15 mouse cellular contexts compared by ENCODE assay signal in genomic region chr4:105219316-105219715, GRCm38 (mm10).
DNase-seq lines count a peak whose midpoint lies in the region; ATAC-seq and TF ChIP-seq lines count a peak whose summit lies in the region.
"Had no signal": no experiment of that assay in that cellular context is flagged by ENCODE, and none has a peak within 500 bp of the region (broad histone marks: within the 10 kb centered on the region; RNA-seq: fewer than 3 reads in every experiment).

No protein-coding gene starts in this region.

- no peaks in the 10 kb centered on the region for H3K9me3 ChIP-seq in hindbrain, postnatal 0 days (ENCODE audit: low read length)
- no peaks in the 10 kb centered on the region for H3K9me3 ChIP-seq in hindbrain, embryonic 14.5 days (ENCODE audit: control insufficient read depth, low read length)
- no peaks in the 10 kb centered on the region for H3K9me3 ChIP-seq in midbrain, postnatal 0 days (ENCODE audit: low read length)
- no peaks in the 10 kb centered on the region for H3K9me3 ChIP-seq in midbrain, embryonic 10.5 days (replicated peaks)
- H3K9me3 ChIP-seq in embryonic facial prominence, embryonic 10.5 days = no peaks in the 10 kb centered on the region
- H3K9me3 ChIP-seq: intestine, embryonic 15.5 days had no signal

- WGBS in hindbrain, postnatal 0 days = 49% methylated on average over 13 of the region's 13 CpGs
- 79% methylated on average over 13 of the region's 13 CpGs for WGBS in hindbrain, embryonic 14.5 days
- 71% methylated on average over 13 of the region's 13 CpGs for WGBS in midbrain, postnatal 0 days
- WGBS in midbrain, embryonic 10.5 days = 85% methylated on average over 13 of the region's 13 CpGs
- WGBS in embryonic facial prominence, embryonic 10.5 days = 89% methylated on average over 13 of the region's 13 CpGs

- H3K36me3 ChIP-seq in hindbrain, postnatal 0 days (ENCODE audit: insufficient read depth, low read length) = peaks cover 2% of the 10 kb centered on the region; the same call in 1 of the 2 replicates
- peaks cover 13% of the 10 kb centered on the region; the same call in 1 of the 2 replicates for H3K36me3 ChIP-seq in hindbrain, embryonic 14.5 days (replicated peaks; ENCODE audit: control insufficient read depth, insufficient read depth)
- H3K36me3 ChIP-seq in midbrain, postnatal 0 days (ENCODE audit: insufficient read depth, low read length) = 0 out of 2 replicates have a peak, but pooled peaks cover 2% of the 10 kb centered on the region
- H3K36me3 ChIP-seq in midbrain, embryonic 10.5 days = peaks cover 83% of the 10 kb centered on the region
- H3K36me3 ChIP-seq in embryonic facial prominence, embryonic 10.5 days (replicated peaks) = peaks cover 97% of the 10 kb centered on the region

- TF ChIP-seq CTCF in hindbrain, postnatal 0 days (IDR thresholded peaks at IDR 0.05; ENCODE audit: low read depth) = no peak
- TF ChIP-seq CTCF in midbrain, postnatal 0 days (IDR thresholded peaks at IDR 0.05) = no peak

- no peaks in the 10 kb centered on the region for H3K27me3 ChIP-seq in hindbrain, postnatal 0 days (ENCODE audit: insufficient read depth, low read length)
- H3K27me3 ChIP-seq in hindbrain, embryonic 14.5 days (ENCODE audit: control insufficient read depth, insufficient read depth, low read length) = no peaks in the 10 kb centered on the region
- no peaks in the 10 kb centered on the region for H3K27me3 ChIP-seq in midbrain, postnatal 0 days (ENCODE audit: insufficient read depth, low read length)
- no peaks in the 10 kb centered on the region for H3K27me3 ChIP-seq in midbrain, embryonic 10.5 days (ENCODE audit: low read depth, poor library complexity, severe bottlenecking)
- no peaks in the 10 kb centered on the region for H3K27me3 ChIP-seq in embryonic facial prominence, embryonic 10.5 days (replicated peaks; ENCODE audit: low read depth, poor library complexity, severe bottlenecking)
- H3K27me3 ChIP-seq: intestine, embryonic 15.5 days had no signal

- peak; percentile 77 for DNase-seq in adrenal gland, adult 2 months
- DNase-seq in adrenal gland, adult 8-10 months = no peak
- DNase-seq in hindbrain, postnatal 0 days (ENCODE audit: low spot score) = peak; percentile 74
- DNase-seq in hindbrain, embryonic 14.5 days (ENCODE audit: low spot score) = no peak
- DNase-seq in midbrain, postnatal 0 days (ENCODE audit: low spot score) = peak; percentile 80
- DNase-seq in midbrain, embryonic 10.5 days (ENCODE audit: low spot score) = no peak
- DNase-seq in embryonic facial prominence, embryonic 10.5 days (ENCODE audit: low spot score) = no peak
- no peak for DNase-seq in heart, adult 8-10 months (ENCODE audit: low spot score)
- DNase-seq: liver, postnatal 0 days; lung, postnatal 14 days; thymus, adult 18-20 months had no signal

- no peak overlapping the region for H3K4me2 ChIP-seq in hindbrain, postnatal 0 days (ENCODE audit: low read depth, low read length)
- H3K4me2 ChIP-seq in hindbrain, embryonic 14.5 days (replicated peaks) = no peak overlapping the region
- no peak overlapping the region for H3K4me2 ChIP-seq in midbrain, postnatal 0 days (ENCODE audit: low read depth, low read length, poor library complexity, severe bottlenecking)
- H3K4me2 ChIP-seq: intestine, embryonic 15.5 days had no signal

- H3K4me1 ChIP-seq in hindbrain, postnatal 0 days (ENCODE audit: insufficient read depth, low read length) = peaks cover 6% of the 10 kb centered on the region; the same call in 1 of the 2 replicates
- H3K4me1 ChIP-seq in hindbrain, embryonic 14.5 days (replicated peaks; ENCODE audit: control insufficient read depth, insufficient read depth, low read length) = no peaks in the 10 kb centered on the region
- no peaks in the 10 kb centered on the region for H3K4me1 ChIP-seq in midbrain, postnatal 0 days (ENCODE audit: insufficient read depth, low read length)
- H3K4me1 ChIP-seq in midbrain, embryonic 10.5 days = peaks cover 8% of the 10 kb centered on the region
- peaks cover 17% of the 10 kb centered on the region for H3K4me1 ChIP-seq in embryonic facial prominence, embryonic 10.5 days

- peak overlapping the region; percentile 45; the same call in 1 of the 2 replicates for H3K27ac ChIP-seq in hindbrain, postnatal 0 days
- no peak overlapping the region for H3K27ac ChIP-seq in hindbrain, embryonic 14.5 days
- no peak overlapping the region for H3K27ac ChIP-seq in midbrain, postnatal 0 days (ENCODE audit: low read depth, low read length)
- H3K27ac ChIP-seq in midbrain, embryonic 10.5 days (replicated peaks) = no peak overlapping the region
- H3K27ac ChIP-seq in embryonic facial prominence, embryonic 10.5 days (replicated peaks) = no peak overlapping the region
- H3K27ac ChIP-seq: intestine, embryonic 15.5 days had no signal

- H3K9ac ChIP-seq in hindbrain, postnatal 0 days (replicated peaks; ENCODE audit: low read length) = no peak overlapping the region
- H3K9ac ChIP-seq in hindbrain, embryonic 14.5 days = no peak overlapping the region
- no peak overlapping the region for H3K9ac ChIP-seq in midbrain, postnatal 0 days (replicated peaks; ENCODE audit: low read length, poor library complexity, severe bottlenecking)
- H3K9ac ChIP-seq: intestine, embryonic 15.5 days; liver, postnatal 0 days had no signal

- peak; percentile 71 for ATAC-seq in hindbrain, postnatal 0 days
- ATAC-seq in hindbrain, embryonic 14.5 days (ENCODE audit: low FRiP score) = no peak
- ATAC-seq in midbrain, postnatal 0 days (ENCODE audit: low FRiP score) = no peak
- ATAC-seq: forebrain, embryonic 16.5 days; intestine, embryonic 15.5 days; liver, postnatal 0 days had no signal

- H3K4me3 ChIP-seq in hindbrain, postnatal 0 days (ENCODE audit: low read length) = no peak overlapping the region
- H3K4me3 ChIP-seq in hindbrain, embryonic 14.5 days (replicated peaks; ENCODE audit: low read length) = no peak overlapping the region
- H3K4me3 ChIP-seq in midbrain, postnatal 0 days (ENCODE audit: low read depth, low read length) = no peak overlapping the region
- H3K4me3 ChIP-seq in midbrain, embryonic 10.5 days = no peak overlapping the region
- no peak overlapping the region for H3K4me3 ChIP-seq in embryonic facial prominence, embryonic 10.5 days
- H3K4me3 ChIP-seq: erythroblast, embryonic 14.5 days; intestine, embryonic 15.5 days; myocyte had no signal

Comparison
In these comparisons a context has a peak if more than half of its experiments do, and no peak if none do; other contexts are left out.
1. DNase-seq: peak in adrenal gland, adult 2 months (single experiment), hindbrain, postnatal 0 days (single experiment) and midbrain, postnatal 0 days (single experiment); none in adrenal gland, adult 8-10 months (single experiment), hindbrain, embryonic 14.5 days (single experiment), midbrain, embryonic 10.5 days (single experiment), embryonic facial prominence, embryonic 10.5 days (single experiment) and heart, adult 8-10 months (single experiment).